Mouse (Mus musculus) Patski (cell line): Measurements from ENCODE around the gene Igsf6. TPM values are rescaled to one million over a fixed set of nuclear protein-coding genes. Genes with fewer than 3 reads are reported as not detected.
A peak's percentile ranks its signal among the peaks of the same experiment; 100 is the strongest.

Experiments used
- ATAC-seq: fragments of 100-300 bp; one replicate; pipeline ENCODE4 v1.8.0; 2021
- CTCF ChIA-PET: fragments of 350-600 bp; sonication (Branson Sonifier 250); formaldehyde crosslinking; loops from one replicate; lab custom pipeline; 2022; ENCODE audit warnings: inconsistent platforms; lab: Charles Lee
- POLR2A ChIA-PET: fragments of 350-600 bp; sonication (Branson Sonifier 250); formaldehyde crosslinking; loops from one replicate; lab custom pipeline; 2022; ENCODE audit warnings: antibody characterized with exemption, inconsistent platforms; lab: Charles Lee
- DNase-seq: peaks from one replicate; pipeline ENCODE4 v3.0.0-alpha.2; 2011; ENCODE audit warnings: low read depth, low spot score
- H3K27me3 ChIP-seq: fragments of 371-371 bp; one replicate; pipeline ENCODE4 v1.5.1; 2021
- CTCF ChIP-seq: fragments of 100-300 bp; IDR thresholded peaks from one replicate; pipeline ENCODE4 v1.5.1; 2021
- in situ Hi-C: fragments of 300-500 bp; cut with MboI; formaldehyde crosslinking; loops from 3 replicates; pipeline ENCODE4 v1.11.1; 2018; ENCODE audit warnings: low pct_unique_long_range_greater_than_20kb, mixed read lengths
- polyA plus RNA-seq: library from polyadenylated mRNA; unstranded; gene quantifications from one replicate; pipeline ENCODE4 v1.2.3, GENCODE M21; 2021

Igsf6 gene
- 0.17 TPM for polyA plus RNA-seq

GRCm38 (mm10) chr7:121074281-121074680, at the start of gene Igsf6:
TSS of gene Igsf6 (minus strand) at chr7:121074572.
- ChIA-PET POLR2A (interaction anchor here (1.3 kb wide), 1 partner anchor 35 kb away, joined by 3 read pairs; no protein-coding TSS in a partner anchor), CTCF (interaction anchor here (0.7 to 3.4 kb wide), 5 partner anchors 9 to 141 kb away, joined by 3 to 15 read pairs (median 3); no protein-coding TSS in a partner anchor)
- H3K27me3 ChIP-seq, result no peaks in the 10 kb centered on the region
- DNase-seq (no peak), ATAC-seq (no peak)
- TF ChIP-seq CTCF, result no peak
- in situ Hi-C loops, result no loop called here

GRCm38 (mm10) chr7:121120143-121120818, 45.9 kb upstream of the Igsf6 start:
- ChIA-PET POLR2A (no interaction called here), CTCF (interaction anchor here (0.7 to 1.8 kb wide), 12 partner anchors 9 to 203 kb away, joined by 3 to 7 read pairs (median 4); partner anchors contain the start of genes Igsf6 and Polr3e)
- in situ Hi-C loops, result loop anchor here (10.0 kb wide), 1 partner anchor 285 kb away; no protein-coding TSS in a partner anchor

GRCm38 (mm10) chr7:121111762-121112161, 37.4 kb upstream of the Igsf6 start:
- TF ChIP-seq CTCF, result no peak
- in situ Hi-C loops, result no loop called here
- POLR2A ChIA-PET, result no interaction called here
- DNase-seq, result no peak
- CTCF ChIA-PET, result interaction anchor here (0.8 to 1.0 kb wide), 2 partner anchors 8 to 9 kb away, joined by 3 to 5 read pairs; no protein-coding TSS in a partner anchor
- no peaks in the 10 kb centered on the region for H3K27me3 ChIP-seq
- no peak for ATAC-seq

More at GRCm38 (mm10) chr7:121120143-121120818, 45.9 kb upstream of the Igsf6 start:
- peak; percentile 84 for TF ChIP-seq CTCF
- DNase-seq (peak; percentile 28), ATAC-seq (peak; percentile 55)
- H3K27me3 ChIP-seq, result no peaks in the 10 kb centered on the region

GRCm38 (mm10) chr7:121111321-121111720, 36.9 kb upstream of the Igsf6 start:
- no peak for TF ChIP-seq CTCF
- ChIA-PET POLR2A (no interaction called here), CTCF (interaction anchor here (0.7 to 1.0 kb wide), 3 partner anchors 8 to 24 kb away, joined by 3 to 5 read pairs (median 3); no protein-coding TSS in a partner anchor)
- H3K27me3 ChIP-seq, result no peaks in the 10 kb centered on the region
- in situ Hi-C loops, result no loop called here
- DNase-seq (no peak), ATAC-seq (no peak)

GRCm38 (mm10) chr7:121107851-121108250, 33.5 kb upstream of the Igsf6 start:
- in situ Hi-C loops, result no loop called here
- DNase-seq, result no peak
- TF ChIP-seq CTCF, result no peak
- no peaks in the 10 kb centered on the region for H3K27me3 ChIP-seq
- POLR2A ChIA-PET, result no interaction called here
- CTCF ChIA-PET, result no interaction called here
- no peak for ATAC-seq

GRCm38 (mm10) chr7:121098614-121099389, 24.4 kb upstream of the Igsf6 start:
- ChIA-PET POLR2A (no interaction called here), CTCF (no interaction called here)
- in situ Hi-C loops, result no loop called here
- ATAC-seq, result no peak
- H3K27me3 ChIP-seq, result no peaks in the 10 kb centered on the region
- no peak for DNase-seq
- no peak for TF ChIP-seq CTCF

GRCm38 (mm10) chr7:121093026-121093425, 18.7 kb upstream of the Igsf6 start:
- ATAC-seq, result no peak
- CTCF ChIA-PET, result interaction anchor here (0.9 to 1.3 kb wide), 4 partner anchors 10 to 131 kb away, joined by 3 read pairs; partner anchors contain the start of gene Igsf6
- no peaks in the 10 kb centered on the region for H3K27me3 ChIP-seq
- no peak for TF ChIP-seq CTCF
- no peak for DNase-seq
- in situ Hi-C loops, result no loop called here
- POLR2A ChIA-PET, result interaction anchor here (0.6 kb wide), 1 partner anchor 8 kb away, joined by 6 read pairs; no protein-coding TSS in a partner anchor

- ChIA-PET CTCF (no interaction called here), POLR2A (no interaction called here)
- in situ Hi-C loops, result no loop called here
- DNase-seq, result no peak
- no peak for ATAC-seq
- no peak for TF ChIP-seq CTCF
- no peaks in the 10 kb centered on the region for H3K27me3 ChIP-seq
These were observed 16.4 kb upstream of the Igsf6 start for GRCm38 (mm10) chr7:121090748-121091147.

- ChIA-PET POLR2A (no interaction called here), CTCF (interaction anchor here (1.3 kb wide), 1 partner anchor 13 kb away, joined by 8 read pairs; no protein-coding TSS in a partner anchor)
These were observed 14.4 kb upstream of the Igsf6 start for GRCm38 (mm10) chr7:121088745-121089144.

GRCm38 (mm10) chr7:121085500-121085899, 11.1 kb upstream of the Igsf6 start:
- ChIA-PET POLR2A (no interaction called here), CTCF (interaction anchor here (1.0 kb wide), 1 partner anchor 18 kb away, joined by 3 read pairs; no protein-coding TSS in a partner anchor)
- H3K27me3 ChIP-seq, result no peaks in the 10 kb centered on the region
- in situ Hi-C loops, result no loop called here
- ATAC-seq, result peak; percentile 85
- no peak for DNase-seq
- no peak for TF ChIP-seq CTCF

More at GRCm38 (mm10) chr7:121088745-121089144, 14.4 kb upstream of the Igsf6 start:
- H3K27me3 ChIP-seq, result no peaks in the 10 kb centered on the region
- TF ChIP-seq CTCF, result peak; percentile 29
- no peak for ATAC-seq
- in situ Hi-C loops, result no loop called here
- DNase-seq, result no peak
